Mouse (Mus musculus) testis, adult 2 months (tissue): Measurements from ENCODE around the gene Exd1.

Experiments used
- CTCF ChIP-seq: fragments of 200-500 bp; IDR thresholded peaks from 2 replicates; pipeline ENCODE4 v1.5.1; 2012; ENCODE audit warnings: low read depth, mild to moderate bottlenecking, inconsistent platforms, low read length, moderate library complexity; ENCODE audit not compliant: control insufficient read depth, insufficient read depth, insufficient replicate concordance
- POLR2A ChIP-seq: fragments of 200-500 bp; IDR thresholded peaks from 2 replicates; pipeline ENCODE4 v1.6.1; 2012; ENCODE audit warnings: low read depth, mild to moderate bottlenecking, inconsistent platforms, low read length, moderate library complexity; ENCODE audit not compliant: control insufficient read depth

GRCm38 (mm10) chr2:119583439-119583838 is 36.0 kb upstream of the Exd1 start:
- TF ChIP-seq CTCF (no peak), POLR2A (no peak)
